Mouse (Mus musculus) neural tube, embryonic 14.5 days (tissue): Measurements from ENCODE around the gene Vmn1r166. TPM values are rescaled to one million over a fixed set of nuclear protein-coding genes. Genes with fewer than 3 reads are reported as not detected.
"Not testable (repeated sequence)": the region's sequence is repeated elsewhere in the genome, so short reads cannot be mapped to it uniquely, and the experiment has no call there.

Experiments
- ATAC-seq: fragments of 200-750 bp; cut with Nextera tagmentation; 2 replicates; pipeline ENCODE4 v1.8.0; 2017; ENCODE audit warnings: low read depth, mild to moderate bottlenecking, moderate TSS enrichment, moderate library complexity
- H3K27ac ChIP-seq: fragments of 300-500 bp; sonication (generic); 2 replicates; pipeline ENCODE4 v1.5.1; 2014; ENCODE audit warnings: low read depth, mild to moderate bottlenecking, control low read depth, low read length, moderate library complexity, mixed read lengths
- H3K27me3 ChIP-seq: fragments of 300-500 bp; sonication (generic); 2 replicates; pipeline ENCODE4 v1.6.1; 2014; ENCODE audit warnings: low read length; ENCODE audit not compliant: control insufficient read depth, insufficient read depth
- H3K36me3 ChIP-seq: fragments of 300-500 bp; sonication (generic); 2 replicates; pipeline ENCODE4 v1.6.1; 2014; ENCODE audit warnings: low read length, mixed read lengths; ENCODE audit not compliant: control insufficient read depth, insufficient read depth
- H3K4me1 ChIP-seq: fragments of 300-500 bp; sonication (generic); 2 replicates; pipeline ENCODE4 v1.6.1; 2014; ENCODE audit warnings: low read length; ENCODE audit not compliant: control insufficient read depth, insufficient read depth
- H3K4me2 ChIP-seq: fragments of 300-500 bp; sonication (generic); 2 replicates; pipeline ENCODE4 v1.6.1; 2014; ENCODE audit warnings: mild to moderate bottlenecking, low read depth, low read length, control low read depth
- H3K4me3 ChIP-seq: fragments of 300-500 bp; sonication (generic); 2 replicates; pipeline ENCODE4 v1.5.1; 2014; ENCODE audit warnings: low read depth, low read length, control low read depth, mixed read lengths
- H3K9ac ChIP-seq: fragments of 300-500 bp; sonication (generic); replicated peaks from 2 replicates; pipeline ENCODE4 v1.6.1; 2014; ENCODE audit warnings: low read depth, mild to moderate bottlenecking, control low read depth, low read length, mixed read lengths
- H3K9me3 ChIP-seq: fragments of 300-500 bp; sonication (generic); 2 replicates; pipeline ENCODE4 v1.6.1; 2016; ENCODE audit warnings: low read length; ENCODE audit not compliant: control insufficient read depth
- WGBS: fragments of 180-500 bp; shearing (Covaris S2); extraction: QIAGEN DNeasy Blood & Tissue Kit; methylation state at CpG from one replicate; pipeline ENCODE4 v1.1.7; 2014; 5-methylcytosine and 5-hydroxymethylcytosine counted together
- polyA plus RNA-seq: library from polyadenylated mRNA; unstranded; fragments of >200 nt; fragmentation: Nextera tagmentation; extraction: Ambion mirVana; gene quantifications from 2 replicates; pipeline ENCODE4 v1.2.1, GENCODE M21; 2014

Vmn1r166 gene
- not detected in 2 replicates for polyA plus RNA-seq

DNA sequence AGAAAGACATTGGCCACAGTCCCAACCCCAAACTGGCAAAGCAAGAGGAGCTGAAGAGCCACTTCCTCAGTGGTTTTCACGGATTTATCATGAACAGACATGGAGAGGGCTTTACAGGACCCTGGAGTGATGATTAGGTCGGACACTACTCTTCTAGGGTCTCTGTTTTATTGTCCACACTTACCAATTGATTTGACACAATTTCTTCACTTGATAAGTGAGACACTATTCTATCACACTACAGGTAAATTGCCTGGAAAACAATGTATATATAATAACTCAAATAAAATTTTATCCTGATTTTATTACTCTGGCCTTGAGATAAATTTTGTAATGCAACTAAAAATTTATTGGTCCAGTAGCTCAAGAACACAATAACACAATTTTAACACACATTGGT is at the start of gene Vmn1r166:
Gene Vmn1r166 (minus strand): TSS at position 101 of the 400 bp plus-strand sequence.
- not testable (repeated sequence) for H3K4me2 ChIP-seq, H3K9ac ChIP-seq, H3K27ac ChIP-seq, ATAC-seq, H3K4me1 ChIP-seq, H3K36me3 ChIP-seq, H3K27me3 ChIP-seq, H3K9me3 ChIP-seq, H3K4me3 ChIP-seq
- WGBS: no CpG with 5 or more reads among the region's 2 CpGs

GRCm38 (mm10) chr7:23300892-23301291 is 49.4 kb upstream of the Vmn1r166 start, which contains the start of gene Nlrp4e:
Nlrp4e (plus strand) TSS chr7:23301192.
- WGBS: 87% methylated on average over 3 of the region's 3 CpGs
- not testable (repeated sequence) for H3K9me3 ChIP-seq, H3K36me3 ChIP-seq, H3K9ac ChIP-seq, H3K27ac ChIP-seq, ATAC-seq, H3K4me1 ChIP-seq, H3K4me2 ChIP-seq, H3K27me3 ChIP-seq, H3K4me3 ChIP-seq

DNA sequence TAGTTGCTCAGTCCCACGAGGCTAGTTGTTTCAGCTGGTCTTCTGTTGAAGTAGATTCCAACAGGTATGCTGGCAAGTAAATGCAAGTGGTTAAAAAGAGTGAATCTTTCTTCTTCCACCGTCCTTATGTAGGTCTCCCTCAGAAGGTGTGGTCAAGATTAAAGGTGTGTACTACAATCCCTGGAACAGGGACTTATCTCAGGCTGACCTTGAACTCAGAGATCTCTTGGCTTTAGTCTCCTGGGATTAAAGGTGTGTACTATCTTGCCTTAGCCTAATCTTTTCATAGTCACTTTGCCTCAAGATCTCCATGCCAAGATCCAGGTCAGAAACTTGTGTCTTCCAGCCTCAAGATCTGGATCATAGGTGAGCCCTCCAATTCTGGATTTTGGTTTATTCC is 27.3 kb upstream of the Vmn1r166 start, which contains the start of gene Gm6902:
Gene Gm6902 (minus strand): TSS at position 101 of the 400 bp plus-strand sequence.
- no CpG with 5 or more reads among the region's 2 CpGs for WGBS
- H3K27ac ChIP-seq, H3K9me3 ChIP-seq, H3K36me3 ChIP-seq, H3K9ac ChIP-seq, H3K4me2 ChIP-seq, H3K4me1 ChIP-seq, H3K4me3 ChIP-seq, H3K27me3 ChIP-seq, ATAC-seq: not testable (repeated sequence)

- not testable (repeated sequence) for H3K4me3 ChIP-seq, H3K4me2 ChIP-seq, H3K9ac ChIP-seq, H3K36me3 ChIP-seq, H3K27me3 ChIP-seq, H3K4me1 ChIP-seq, H3K27ac ChIP-seq, H3K9me3 ChIP-seq, ATAC-seq
- WGBS: no CpG with 5 or more reads among the region's 3 CpGs
Observed at GRCm38 (mm10) chr7:23217032-23217431, 34.5 kb downstream of the Vmn1r166 start, which contains the start of gene Vmn1r165. Vmn1r165 (plus strand) TSS chr7:23217332.

Other genes with a start within 250 kb of the Vmn1r166 start
- not detected in 2 replicates for gene Gm4216, start 231.8 kb downstream of the Vmn1r166 start, polyA plus RNA-seq
- gene Vmn1r163, start 196.1 kb downstream of the Vmn1r166 start, polyA plus RNA-seq: not detected in 2 replicates
- not detected in 2 replicates for gene Gm8720, start 184.2 kb downstream of the Vmn1r166 start, polyA plus RNA-seq
- not detected in 2 replicates for gene Gm10662, start 107.2 kb downstream of the Vmn1r166 start, polyA plus RNA-seq
- not detected in 2 replicates for gene Vmn1r165, start 34.4 kb downstream of the Vmn1r166 start, polyA plus RNA-seq
- gene Gm6902, start 27.2 kb upstream of the Vmn1r166 start, polyA plus RNA-seq: not detected in 2 replicates
- gene Nlrp4e, start 49.5 kb upstream of the Vmn1r166 start, polyA plus RNA-seq: not detected in 2 replicates
- not detected in 2 replicates for gene Nlrp5, start 134.2 kb upstream of the Vmn1r166 start, polyA plus RNA-seq